Mouse (Mus musculus) cerebellum, adult 2 months (tissue): ENCODE results near the gene Cdh23.

ENCODE experiments used
- CTCF ChIP-seq: fragments of 200-500 bp; IDR thresholded peaks from 2 replicates; pipeline ENCODE4 v1.5.1; 2011; ENCODE audit warnings: low read depth, mild to moderate bottlenecking, control low read depth, low read length, moderate library complexity, borderline replicate concordance; ENCODE audit not compliant: insufficient read depth
- POLR2A ChIP-seq: fragments of 200-500 bp; IDR thresholded peaks from 2 replicates; pipeline ENCODE4 v1.6.1; 2011; ENCODE audit warnings: low read length, control low read depth, borderline replicate concordance; ENCODE audit not compliant: insufficient read depth

DNA sequence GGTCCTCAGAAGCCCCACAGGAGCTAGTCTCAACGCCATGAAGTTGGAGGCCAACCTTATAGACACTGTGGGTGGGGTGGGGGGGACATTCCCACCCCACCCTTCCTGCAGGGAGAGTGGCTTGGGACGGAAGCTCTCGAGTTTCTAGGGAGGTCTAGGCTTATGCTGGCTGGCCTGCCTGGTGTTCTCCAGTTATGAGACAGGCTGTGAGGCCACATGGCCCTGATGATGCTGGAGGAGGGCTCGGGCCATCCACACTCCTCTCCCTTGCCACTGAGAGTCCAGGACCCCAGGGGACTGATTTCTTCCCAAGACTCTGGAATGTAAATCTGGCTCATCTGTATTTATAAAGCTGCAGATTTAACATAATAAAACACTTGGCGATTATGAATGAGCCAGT is 31.0 kb upstream of the Cdh23 start:
- TF ChIP-seq CTCF, result no peak
- no peak for TF ChIP-seq POLR2A
